Mouse (Mus musculus): ENCODE data around the gene Cyb561d2. TPM values are rescaled to one million over a fixed set of nuclear protein-coding genes. Genes with fewer than 3 reads are reported as not detected.

Gene Cyb561d2
- polyA plus RNA-seq (2012; rRNA removed) = 70.4 and 85.0 TPM in 2 replicates

GRCm38 (mm10) chr9:107541474-107542351 is at the start of gene Cyb561d2, which contains the start of gene Nprl2:
Cyb561d2 (minus strand) TSS chr9:107542193.
Nprl2 (plus strand) TSS chr9:107542226.

GRCm38 (mm10) chr9:107586974-107587832 is 45.2 kb upstream of the Cyb561d2 start, which contains the start of gene Ifrd2:
Ifrd2 (plus strand) TSS chr9:107587642.

GRCm38 (mm10) chr9:107580501-107581317 is 38.7 kb upstream of the Cyb561d2 start, which contains the start of gene Hyal3:
Hyal3 (plus strand) TSS chr9:107580818.

GRCm38 (mm10) chr9:107578587-107578986 is 36.6 kb upstream of the Cyb561d2 start, which contains the start of gene Naa80:
Naa80 (plus strand) TSS chr9:107578887.

GRCm38 (mm10) chr9:107576357-107577107 is 34.5 kb upstream of the Cyb561d2 start, which contains the start of gene Hyal1:
Hyal1 (plus strand) TSS chr9:107576927.

GRCm38 (mm10) chr9:107567702-107568319 is 25.8 kb upstream of the Cyb561d2 start, which contains the start of gene Hyal2:
Hyal2 (plus strand) TSS chr9:107567945.

GRCm38 (mm10) chr9:107563029-107563581 is 21.1 kb upstream of the Cyb561d2 start, which contains the start of gene Tusc2:
Tusc2 (plus strand) TSS chr9:107563255.

GRCm38 (mm10) chr9:107551117-107551889 is 9.3 kb upstream of the Cyb561d2 start, which contains the start of gene Rassf1:
Rassf1 (plus strand) TSS chr9:107551555.

GRCm38 (mm10) chr9:107547026-107547425 is 5.0 kb upstream of the Cyb561d2 start, which contains the start of gene Zmynd10:
Zmynd10 (plus strand) TSS chr9:107547298.

GRCm38 (mm10) chr9:107533791-107534407 is 8.1 kb downstream of the Cyb561d2 start, which contains the start of gene Tmem115:
Tmem115 (plus strand) TSS chr9:107533945.

Other genes with a start within 250 kb of the Cyb561d2 start
- 36.8 and 37.0 TPM in 2 replicates for gene Cish, start 246.2 kb downstream of the Cyb561d2 start, polyA plus RNA-seq (2012; rRNA removed)
- gene Hemk1, start 203.8 kb downstream of the Cyb561d2 start, polyA plus RNA-seq (2012; rRNA removed) = 19.0 and 27.1 TPM in 2 replicates
- 0.86 and 1.1 TPM in 2 replicates for gene 6430571L13Rik, start 201.6 kb downstream of the Cyb561d2 start, polyA plus RNA-seq (2012; rRNA removed)
- 4.9 and 5.3 TPM in 2 replicates for gene Cacna2d2, start 142.6 kb downstream of the Cyb561d2 start, polyA plus RNA-seq (2012; rRNA removed)
- gene Tmem115, start 8.2 kb downstream of the Cyb561d2 start, polyA plus RNA-seq (2012; rRNA removed) = 86.5 and 92.7 TPM in 2 replicates
- gene Nprl2, start within 50 bp of the Cyb561d2 start, polyA plus RNA-seq (2012; rRNA removed) = 31.6 and 40.4 TPM in 2 replicates
- gene Zmynd10, start 5.1 kb upstream of the Cyb561d2 start, polyA plus RNA-seq (2012; rRNA removed) = 13.6 and 15.0 TPM in 2 replicates
- gene Rassf1, start 9.4 kb upstream of the Cyb561d2 start, polyA plus RNA-seq (2012; rRNA removed) = 40.1 and 43.3 TPM in 2 replicates
- 74.2 and 84.8 TPM in 2 replicates for gene Tusc2, start 21.1 kb upstream of the Cyb561d2 start, polyA plus RNA-seq (2012; rRNA removed)
- gene Hyal2, start 25.8 kb upstream of the Cyb561d2 start, polyA plus RNA-seq (2012; rRNA removed) = 121 and 127 TPM in 2 replicates
- 12.8 and 16.7 TPM in 2 replicates for gene Hyal1, start 34.7 kb upstream of the Cyb561d2 start, polyA plus RNA-seq (2012; rRNA removed)
- gene Naa80, start 36.7 kb upstream of the Cyb561d2 start, polyA plus RNA-seq (2012; rRNA removed) = 97.2 and 99.9 TPM in 2 replicates
- gene Hyal3, start 38.6 kb upstream of the Cyb561d2 start, polyA plus RNA-seq (2012; rRNA removed) = 1.7 and 2.0 TPM in 2 replicates
- gene Ifrd2, start 45.4 kb upstream of the Cyb561d2 start, polyA plus RNA-seq (2012; rRNA removed) = 62.0 and 68.5 TPM in 2 replicates
- gene Sema3b, start 67.0 kb upstream of the Cyb561d2 start, polyA plus RNA-seq (2012; rRNA removed) = 33.8 and 37.7 TPM in 2 replicates
- gene Gnai2, start 93.2 kb upstream of the Cyb561d2 start, polyA plus RNA-seq (2012; rRNA removed) = 769 and 826 TPM in 2 replicates
- gene Slc38a3, start 127.3 kb upstream of the Cyb561d2 start, polyA plus RNA-seq (2012; rRNA removed) = 286 and 357 TPM in 2 replicates
- gene Gnat1, start 137.5 kb upstream of the Cyb561d2 start, polyA plus RNA-seq (2012; rRNA removed) = 0.17 and 0.21 TPM in 2 replicates
- gene Sema3f, start 168.3 kb upstream of the Cyb561d2 start, polyA plus RNA-seq (2012; rRNA removed) = 123 and 153 TPM in 2 replicates
- gene Rbm5, start 228.8 kb upstream of the Cyb561d2 start, polyA plus RNA-seq (2012; rRNA removed) = 69.0 and 96.6 TPM in 2 replicates

Measured in ovary, adult 2 months (tissue).